1 mouse cellular context compared by ENCODE assay signal in the genomic region with DNA sequence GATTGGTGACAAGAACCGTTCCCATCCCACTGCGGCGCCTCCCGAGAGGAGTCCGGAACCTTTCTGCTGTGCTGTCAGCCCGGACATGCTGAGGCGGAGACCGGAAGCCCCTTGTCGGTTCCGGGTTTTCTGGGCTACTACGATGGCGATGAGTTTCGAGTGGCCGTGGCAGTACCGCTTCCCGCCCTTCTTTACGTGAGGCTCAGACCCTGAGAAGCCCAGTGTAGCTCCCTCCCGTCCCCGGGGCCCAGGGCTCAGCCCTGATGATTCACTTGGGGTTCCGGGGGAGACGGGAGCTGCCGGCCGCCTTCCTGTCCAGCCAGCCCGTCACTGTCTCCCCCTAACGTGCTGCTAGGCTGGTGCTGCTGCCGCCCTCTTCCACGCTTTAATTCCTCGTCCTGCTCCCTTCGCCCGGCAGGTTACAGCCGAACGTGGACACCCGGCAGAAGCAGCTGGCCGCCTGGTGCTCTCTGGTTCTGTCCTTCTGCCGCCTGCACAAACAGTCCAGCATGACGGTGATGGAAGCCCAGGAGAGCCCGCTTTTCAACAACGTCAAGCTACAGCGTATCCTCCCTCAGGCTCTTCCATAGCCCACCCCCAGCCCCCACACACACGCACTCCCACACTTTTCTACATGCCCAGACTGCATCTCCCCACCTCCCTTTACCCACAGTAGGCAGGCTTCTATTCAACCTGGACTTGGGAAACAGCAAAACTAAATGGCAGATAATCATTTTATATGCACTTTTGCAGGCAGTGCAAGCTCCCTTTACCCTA.
A peak's percentile ranks its signal among the peaks of the same experiment; 100 is the strongest.
TF ChIP-seq lines count a peak whose summit lies in the region.

A gene (plus strand): TSS at position 95 of the 777 bp plus-strand sequence.

TF ChIP-seq in MEL, 35 proteins besides CTCF, POLR2A, EP300 and RAD21 (continued from another document):
- TF ChIP-seq MAX (IDR thresholded peaks at IDR 0.05; ENCODE audit: low read length) (peak; percentile 85), TCF12 (IDR thresholded peaks at IDR 0.05; ENCODE audit: low read depth, low read length) (peak; percentile 92), ETS1 (IDR thresholded peaks at IDR 0.05; ENCODE audit: low read depth, low read length) (peak; percentile 65), E2F4 (IDR thresholded peaks at IDR 0.05; ENCODE audit: borderline replicate concordance, low read depth, low read length) (peak; percentile 80; the same call in 1 of the 2 replicates), RCOR1 (IDR thresholded peaks at IDR 0.05; ENCODE audit: low read depth, low read length) (peak; percentile 82), MEF2A (IDR thresholded peaks at IDR 0.05; ENCODE audit: extremely low read depth, insufficient replicate concordance, low read depth, low read length, poor library complexity, severe bottlenecking) (peak; percentile 73; the same call in 1 of the 2 replicates), GABPA (IDR thresholded peaks at IDR 0.05; ENCODE audit: low read depth, low read length) (no peak), MAFK (IDR thresholded peaks at IDR 0.05; ENCODE audit: borderline replicate concordance, low read depth, low read length) (0 out of 2 replicates have a peak, but pooled peaks have one; percentile 10), NELFE (IDR thresholded peaks at IDR 0.05; ENCODE audit: low read depth, low read length) (peak; percentile 100), POLR2AphosphoS2 (IDR thresholded peaks at IDR 0.05; ENCODE audit: low read length) (peak; percentile 99), GATA1 (IDR thresholded peaks at IDR 0.05; ENCODE audit: low read depth, low read length) (peak; percentile 9; the same call in 1 of the 2 replicates)
